Mouse (Mus musculus) adrenal gland, adult (tissue): ENCODE results near the gene Bean1.
A peak's percentile ranks its signal among the peaks of the same experiment; 100 is the strongest.
"Not testable (repeated sequence)": the region's sequence is repeated elsewhere in the genome, so short reads cannot be mapped to it uniquely, and the experiment has no call there.

Experiments used
- DNase-seq, 2 experiments: peaks; one replicate each; pipeline ENCODE4 v3.0.0; 2022 to 2023; ENCODE audit warnings: low spot score in 1 of 2; ENCODE audit not compliant: inconsistent age in 2 of 2

Gene Bean1

GRCm38 (mm10) chr8:104234573-104234972 is 64.3 kb downstream of the Bean1 start:
- peak in 1 of 2 experiments; percentile 49 for DNase-seq

DNA sequence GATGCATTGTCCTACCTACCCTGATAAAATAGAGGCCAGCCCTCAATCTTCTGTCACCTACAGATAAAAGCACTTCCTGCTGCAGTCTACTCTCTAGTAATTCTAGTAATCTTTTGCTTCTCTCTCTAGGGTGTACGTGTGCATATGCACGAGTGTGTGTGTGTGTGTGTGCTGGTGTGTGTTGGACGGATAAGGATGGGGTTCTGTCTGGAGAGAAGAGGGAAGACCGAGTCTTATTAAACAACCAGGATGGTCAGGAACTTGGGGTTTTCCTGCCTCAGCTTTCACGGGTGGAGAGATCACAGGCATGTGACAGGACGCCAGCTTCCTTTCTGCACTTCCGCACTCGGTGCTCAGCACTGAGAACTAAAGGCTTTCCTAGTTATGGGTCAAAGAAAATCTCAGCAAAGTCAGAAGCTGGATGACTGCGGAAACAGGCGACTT is 69.2 kb downstream of the Bean1 start:
- DNase-seq, result no peak

DNA sequence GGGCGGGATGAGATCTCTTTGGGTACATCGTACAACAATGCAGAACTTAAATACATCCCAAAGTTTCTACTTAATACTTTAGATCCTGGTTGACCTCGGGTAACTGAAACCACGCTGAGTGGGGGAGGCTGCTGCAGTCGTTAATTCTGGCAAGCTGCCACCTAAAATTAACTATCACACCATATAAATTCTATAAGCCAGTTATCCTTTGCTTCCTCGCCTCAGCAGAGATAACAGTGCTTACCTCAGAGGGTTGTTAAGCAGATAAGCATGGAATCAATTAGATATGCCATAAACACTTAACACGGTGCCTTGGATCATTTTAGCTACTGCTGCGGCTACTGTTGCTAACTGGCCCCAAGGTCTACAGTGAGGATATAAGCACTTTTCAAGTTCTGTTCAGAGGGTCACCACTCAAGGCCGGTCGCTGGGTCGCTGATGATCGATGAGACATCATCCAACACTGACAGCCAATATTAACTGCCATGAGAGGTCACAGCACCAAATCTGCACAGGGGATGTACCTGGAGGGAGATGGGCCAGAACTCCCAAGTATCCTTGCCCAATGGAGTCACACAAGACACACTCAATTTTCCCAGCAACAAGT is 71.9 kb downstream of the Bean1 start:
- no peak for DNase-seq

DNA sequence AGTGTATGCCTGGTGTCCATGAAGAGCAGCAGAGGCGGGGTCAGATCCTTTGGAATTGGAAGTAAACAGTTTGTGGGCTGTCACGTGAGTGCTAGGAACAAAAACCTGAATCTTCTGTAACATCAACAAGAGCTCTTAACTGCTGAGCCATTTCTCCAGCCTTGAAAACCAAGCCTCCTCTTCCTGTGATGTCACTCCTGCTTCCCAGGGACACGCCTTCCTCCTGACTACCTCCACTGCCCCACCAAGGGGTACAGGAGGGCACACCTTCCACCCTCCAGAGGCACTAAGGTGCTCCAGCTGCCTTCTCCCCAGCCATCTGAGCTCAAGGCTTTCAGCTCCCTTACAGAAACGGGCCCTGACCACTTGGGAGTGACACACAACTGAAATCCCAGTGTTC is 76.4 kb downstream of the Bean1 start:
- no peak for DNase-seq

DNA sequence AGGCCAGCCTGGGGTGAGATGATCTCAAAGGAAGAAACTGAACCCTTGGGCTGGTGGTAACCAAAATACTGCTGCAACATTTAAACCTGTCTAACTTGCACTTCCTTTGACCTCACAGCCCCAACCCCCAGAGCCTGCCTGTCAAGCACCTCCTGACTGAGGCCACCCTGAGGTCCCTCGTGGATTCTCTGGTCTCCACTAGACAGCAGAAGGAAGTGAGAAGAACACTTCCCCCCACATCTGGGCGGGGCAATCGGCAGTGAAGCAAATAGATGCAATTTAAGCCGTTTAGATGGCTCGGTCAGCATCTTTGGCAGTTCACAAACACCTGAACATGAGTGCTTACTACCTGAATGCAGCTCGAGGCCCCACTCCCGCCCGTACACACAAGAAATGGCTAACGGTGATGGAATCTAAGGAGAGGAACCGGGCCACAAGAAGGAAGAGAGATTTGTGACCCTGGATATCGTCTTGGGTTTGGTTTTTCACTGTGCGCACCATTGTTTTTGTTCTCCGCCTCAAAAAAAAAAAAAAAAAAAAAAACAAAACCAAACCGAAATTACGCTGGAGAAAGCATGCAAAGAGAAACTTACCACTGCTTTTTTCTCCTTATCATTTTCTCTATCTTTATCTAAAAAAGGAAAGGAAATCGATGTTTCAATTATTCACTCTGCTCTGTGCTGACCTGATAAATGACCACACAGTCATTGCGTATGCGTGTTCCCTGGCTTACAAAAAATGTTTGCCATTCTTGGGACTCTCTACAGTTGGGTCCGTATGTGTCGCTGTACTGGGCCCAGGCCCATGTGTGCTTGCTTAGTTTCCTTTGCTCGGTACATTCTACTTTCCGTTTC is 77.0 kb downstream of the Bean1 start:
- DNase-seq, result peak; percentile 45 to 60

DNA sequence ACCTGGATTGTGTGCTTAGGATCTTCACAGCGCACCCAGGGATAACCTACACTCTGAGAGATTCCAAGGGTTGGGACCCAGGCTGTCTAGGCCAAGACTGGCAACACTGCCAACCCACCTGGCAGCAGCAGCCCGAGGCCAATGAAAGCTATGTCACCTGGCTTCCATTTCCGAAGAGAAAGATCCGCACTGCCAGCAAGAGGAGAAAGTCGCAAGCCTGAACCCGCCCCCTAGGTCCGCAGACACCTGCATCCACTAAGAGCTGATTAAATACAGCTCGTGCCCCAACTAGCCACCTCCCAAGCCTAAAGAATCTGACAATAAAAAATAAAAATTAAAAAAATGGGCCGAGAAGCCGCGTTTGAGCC is 77.7 kb downstream of the Bean1 start:
- peak in 1 of 2 experiments; percentile 44 for DNase-seq

DNA sequence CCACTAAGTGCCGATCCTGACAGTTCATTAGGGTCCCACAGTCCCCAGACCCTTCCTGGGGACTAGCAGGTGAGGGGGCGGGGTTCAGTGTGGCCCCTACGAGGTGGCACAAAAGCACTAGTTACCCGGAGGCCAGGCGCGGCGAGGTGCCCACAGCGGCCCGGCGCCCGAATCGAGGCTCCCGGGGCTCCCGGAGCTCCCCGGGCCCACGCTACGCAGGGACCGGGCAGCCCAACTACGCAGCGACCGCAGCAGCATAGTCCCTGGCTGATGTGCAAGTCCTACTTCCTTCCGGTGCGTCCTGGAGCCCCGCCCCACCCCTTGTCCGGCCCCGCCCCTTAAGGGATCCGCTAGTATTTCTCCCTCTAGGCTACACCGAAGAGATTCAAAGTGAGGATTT is 78.0 kb downstream of the Bean1 start, which contains the start of gene Tk2:
Tk2 (minus strand) TSS at position 283 of the 400 bp plus-strand sequence.
- DNase-seq, result peak; percentile 85 to 96

DNA sequence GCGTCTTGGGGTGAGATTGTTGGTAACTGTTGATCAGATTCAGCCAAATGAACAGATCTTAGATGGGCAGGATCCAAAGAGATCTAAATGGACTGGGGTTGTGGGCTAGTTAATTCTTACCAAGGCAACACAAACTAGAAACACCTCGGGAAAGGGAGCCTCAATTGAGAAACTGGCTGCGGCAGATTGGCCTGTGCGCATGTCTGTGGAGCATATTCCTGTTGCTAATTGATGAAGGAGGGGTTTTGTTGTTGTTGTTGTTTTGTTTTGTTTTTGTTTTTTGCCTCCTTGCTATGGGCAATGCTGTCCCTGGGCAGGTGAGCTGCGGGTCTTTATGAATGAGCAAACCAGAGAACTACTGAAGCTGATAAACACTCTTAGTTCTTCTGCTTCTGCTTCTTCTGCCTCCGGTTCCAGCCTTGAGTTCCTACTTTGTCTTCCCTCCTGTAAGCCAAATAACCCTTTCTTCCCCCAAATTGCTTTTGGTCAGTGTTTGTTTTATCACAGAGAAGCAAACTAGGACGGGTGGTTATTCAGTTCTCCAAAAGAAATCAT is 79.3 kb downstream of the Bean1 start:
- DNase-seq, result no peak

GRCm38 (mm10) chr8:104250439-104251367 is 80.5 kb downstream of the Bean1 start, which contains the start of gene Cklf:
Gene Cklf, plus strand, starts transcription at chr8:104250861.
- peak; percentile 90 to 96 for DNase-seq

- no peak for DNase-seq
Observed at GRCm38 (mm10) chr8:104251461-104251860, 81.2 kb downstream of the Bean1 start.

GRCm38 (mm10) chr8:104253016-104253415 is 82.8 kb downstream of the Bean1 start:
- peak; percentile 38 to 70 for DNase-seq

DNA sequence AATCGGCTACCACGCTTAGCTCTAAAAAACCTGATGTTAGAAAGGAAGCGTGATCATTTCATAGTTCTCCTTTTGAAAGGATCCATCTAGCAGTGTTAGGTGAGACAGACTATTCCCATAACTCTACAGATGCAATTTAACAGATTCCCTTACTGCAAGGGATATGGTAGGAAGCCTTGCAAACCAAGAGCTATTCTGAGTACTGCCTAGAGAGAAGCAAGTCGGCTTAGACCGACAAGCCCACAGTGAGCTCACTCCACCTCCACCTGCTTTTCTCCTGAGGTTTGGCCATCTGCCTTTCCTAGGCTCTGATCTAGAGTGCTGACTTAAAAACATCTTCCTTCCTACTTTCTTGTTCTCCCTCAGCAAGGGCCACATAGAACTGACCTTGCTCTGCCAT is 91.6 kb downstream of the Bean1 start:
- not testable (repeated sequence) for DNase-seq

- peak; percentile 76 to 81 for DNase-seq
Observed at GRCm38 (mm10) chr8:104264271-104264935, 94.2 kb downstream of the Bean1 start.

GRCm38 (mm10) chr8:104268368-104268767 is 98.1 kb downstream of the Bean1 start:
- no peak for DNase-seq
